Mouse (Mus musculus) erythroblast, embryonic 14.5 days (primary cell): ENCODE results near the gene Ccdc40. TPM values are rescaled to one million over a fixed set of nuclear protein-coding genes. Genes with fewer than 3 reads are reported as not detected.

Source experiments
- H3K27me3 ChIP-seq: 2 replicates; pipeline ENCODE4 v1.6.1; 2012; ENCODE audit warnings: inconsistent platforms; ENCODE audit not compliant: control insufficient read depth
- H3K36me3 ChIP-seq: 2 replicates; pipeline ENCODE4 v1.6.1; 2012; ENCODE audit warnings: mild to moderate bottlenecking, inconsistent platforms; ENCODE audit not compliant: control insufficient read depth
- H3K4me1 ChIP-seq: 2 replicates; pipeline ENCODE4 v1.6.1; 2012; ENCODE audit warnings: inconsistent platforms; ENCODE audit not compliant: control insufficient read depth
- H3K4me3 ChIP-seq: replicated peaks from 2 replicates; pipeline ENCODE3; 2012; ENCODE audit warnings: moderate library complexity, mild to moderate bottlenecking, inconsistent platforms
- H3K9me3 ChIP-seq: 2 replicates; pipeline ENCODE4 v1.6.1; 2012; ENCODE audit warnings: low read length, inconsistent platforms, mixed read lengths; ENCODE audit not compliant: control insufficient read depth
- GATA1 ChIP-seq: IDR thresholded peaks from 2 replicates; pipeline ENCODE4 v1.6.1; 2012; ENCODE audit warnings: low read length, inconsistent platforms, mixed read lengths
- TAL1 ChIP-seq: IDR thresholded peaks from 3 replicates; pipeline ENCODE4 v1.6.1; 2012; ENCODE audit warnings: low read length, inconsistent platforms, mixed read lengths
- polyA plus RNA-seq: library from polyadenylated mRNA; stranded (reverse); fragments of >175 nt; gene quantifications from 2 replicates; pipeline ENCODE4 v1.2.3, GENCODE M21; 2012

Ccdc40 gene
- polyA plus RNA-seq, 1 experiment: 0.07 TPM

GRCm38 (mm10) chr11:119297996-119298395 lies 69.6 kb downstream of the Ccdc40 start:
- Histone ChIP-seq H3K9me3 (no peaks in the 10 kb centered on the region), H3K4me3 (peak overlapping the region; percentile 73), H3K4me1 (peaks cover 27% of the 10 kb centered on the region), H3K36me3 (peaks cover 53% of the 10 kb centered on the region), H3K27me3 (peaks cover 14% of the 10 kb centered on the region)
- no peak for TF ChIP-seq GATA1
- no peak for TF ChIP-seq TAL1

GRCm38 (mm10) chr11:119298917-119299316 lies 70.5 kb downstream of the Ccdc40 start:
- peaks cover 27% of the 10 kb centered on the region for H3K4me1 ChIP-seq
- peak overlapping the region; percentile 73 for H3K4me3 ChIP-seq
- TF ChIP-seq TAL1: no peak
- TF ChIP-seq GATA1: no peak

GRCm38 (mm10) chr11:119299391-119300245 lies 71.2 kb downstream of the Ccdc40 start, which contains the start of gene Eif4a3:
TSS of gene Eif4a3 (minus strand) at chr11:119300089.
- Histone ChIP-seq H3K27me3 (peaks cover 26% of the 10 kb centered on the region), H3K36me3 (peaks cover 37% of the 10 kb centered on the region), H3K9me3 (no peaks in the 10 kb centered on the region), H3K4me3 (peak within 1 kb of the TSS; percentile 73), H3K4me1 (peaks cover 27% of the 10 kb centered on the region)
- TF ChIP-seq GATA1: no peak
- no peak for TF ChIP-seq TAL1

More at GRCm38 (mm10) chr11:119298917-119299316, 70.5 kb downstream of the Ccdc40 start:
- no peaks in the 10 kb centered on the region for H3K9me3 ChIP-seq
- peaks cover 23% of the 10 kb centered on the region for H3K27me3 ChIP-seq
- peaks cover 44% of the 10 kb centered on the region for H3K36me3 ChIP-seq

- Histone ChIP-seq H3K36me3 (peaks cover 29% of the 10 kb centered on the region), H3K9me3 (no peaks in the 10 kb centered on the region), H3K4me1 (peaks cover 27% of the 10 kb centered on the region), H3K4me3 (peak overlapping the region; percentile 73), H3K27me3 (peaks cover 29% of the 10 kb centered on the region)
- TF ChIP-seq TAL1: no peak
- no peak for TF ChIP-seq GATA1
These were observed 72.0 kb downstream of the Ccdc40 start for GRCm38 (mm10) chr11:119300246-119300935.

GRCm38 (mm10) chr11:119300986-119301385 lies 72.6 kb downstream of the Ccdc40 start:
- Histone ChIP-seq H3K4me1 (peaks cover 27% of the 10 kb centered on the region), H3K9me3 (no peaks in the 10 kb centered on the region), H3K4me3 (peak overlapping the region; percentile 73), H3K36me3 (peaks cover 23% of the 10 kb centered on the region), H3K27me3 (peaks cover 29% of the 10 kb centered on the region)
- no peak for TF ChIP-seq TAL1
- no peak for TF ChIP-seq GATA1

- Histone ChIP-seq H3K4me1 (peaks cover 11% of the 10 kb centered on the region), H3K27me3 (peaks cover 37% of the 10 kb centered on the region)
- TF ChIP-seq GATA1 (no peak), TAL1 (no peak)
These were observed 76.7 kb downstream of the Ccdc40 start for GRCm38 (mm10) chr11:119304904-119305712.

GRCm38 (mm10) chr11:119306762-119307657 lies 78.6 kb downstream of the Ccdc40 start:
- peaks cover 34% of the 10 kb centered on the region for H3K27me3 ChIP-seq
- no peak overlapping the region for H3K4me3 ChIP-seq
- no peaks in the 10 kb centered on the region; the same call in 1 of the 2 replicates for H3K4me1 ChIP-seq
- H3K36me3 ChIP-seq: no peaks in the 10 kb centered on the region
- H3K9me3 ChIP-seq: peaks cover 4% of the 10 kb centered on the region; the same call in 1 of the 2 replicates
- TF ChIP-seq GATA1 (no peak), TAL1 (no peak)

More at GRCm38 (mm10) chr11:119304904-119305712, 76.7 kb downstream of the Ccdc40 start:
- H3K9me3 ChIP-seq: peaks cover 4% of the 10 kb centered on the region; the same call in 1 of the 2 replicates
- no peaks in the 10 kb centered on the region for H3K36me3 ChIP-seq
- H3K4me3 ChIP-seq: no peak overlapping the region

GRCm38 (mm10) chr11:119307658-119307867 lies 79.2 kb downstream of the Ccdc40 start, which contains the start of gene Card14:
TSS of gene Card14 (plus strand) at chr11:119307768.
- Histone ChIP-seq H3K4me3 (no peak within 1 kb of the TSS), H3K4me1 (no peaks in the 10 kb centered on the region; the same call in 1 of the 2 replicates), H3K9me3 (peaks cover 4% of the 10 kb centered on the region; the same call in 1 of the 2 replicates), H3K36me3 (no peaks in the 10 kb centered on the region), H3K27me3 (peaks cover 31% of the 10 kb centered on the region)
- TF ChIP-seq GATA1: no peak
- no peak for TF ChIP-seq TAL1
